Mouse (Mus musculus) kidney, embryonic 15.5 days (tissue): Measurements from ENCODE around the gene Max. TPM values are rescaled to one million over a fixed set of nuclear protein-coding genes. Genes with fewer than 3 reads are reported as not detected.

Experiments used
- ATAC-seq: fragments of 200-750 bp; cut with Nextera tagmentation; replicated peaks from 2 replicates; pipeline ENCODE4 v1.8.0; 2017; ENCODE audit warnings: moderate TSS enrichment; ENCODE audit not compliant: low FRiP score
- H3K27ac ChIP-seq: fragments of 300-500 bp; sonication (generic); 2 replicates; pipeline ENCODE4 v1.5.1; 2015; ENCODE audit warnings: mild to moderate bottlenecking, inconsistent platforms
- H3K27me3 ChIP-seq: fragments of 300-500 bp; sonication (generic); 2 replicates; pipeline ENCODE4 v1.6.1; 2015; ENCODE audit warnings: inconsistent platforms
- H3K36me3 ChIP-seq: fragments of 300-500 bp; sonication (generic); 2 replicates; pipeline ENCODE4 v1.6.1; 2015; ENCODE audit warnings: inconsistent platforms
- H3K4me1 ChIP-seq: fragments of 300-500 bp; sonication (generic); 2 replicates; pipeline ENCODE4 v1.6.1; 2015; ENCODE audit warnings: inconsistent platforms
- H3K4me2 ChIP-seq: fragments of 300-500 bp; sonication (generic); 2 replicates; pipeline ENCODE4 v1.6.1; 2015; ENCODE audit warnings: moderate library complexity, mild to moderate bottlenecking, inconsistent platforms
- H3K4me3 ChIP-seq: fragments of 300-500 bp; sonication (generic); replicated peaks from 2 replicates; pipeline ENCODE4 v1.5.1; 2015; ENCODE audit warnings: mild to moderate bottlenecking, inconsistent platforms
- H3K9ac ChIP-seq: fragments of 300-500 bp; sonication (generic); 2 replicates; pipeline ENCODE4 v1.6.1; 2015; ENCODE audit warnings: mild to moderate bottlenecking, inconsistent platforms
- H3K9me3 ChIP-seq: fragments of 300-500 bp; sonication (generic); replicated peaks from 2 replicates; pipeline ENCODE4 v1.6.1; 2016; ENCODE audit warnings: inconsistent platforms
- WGBS: fragments of 180-500 bp; shearing (Covaris S2); methylation state at CpG from one replicate; pipeline ENCODE4 v1.1.7; 2015; ENCODE audit warnings: mixed read lengths; 5-methylcytosine and 5-hydroxymethylcytosine counted together
- polyA plus RNA-seq: library from polyadenylated mRNA; unstranded; fragments of >200 nt; fragmentation: Nextera tagmentation; extraction: Ambion mirVana; gene quantifications from 2 replicates; pipeline ENCODE4 v1.2.1, GENCODE M21; 2015

Gene Max
- 16.6 and 19.9 TPM in 2 replicates for polyA plus RNA-seq

- peak; percentile 99 for ATAC-seq
- peak within 1 kb of the TSS; percentile 84 for H3K9ac ChIP-seq
- under 1% methylated on average over 73 of the region's 73 CpGs for WGBS
Observed at GRCm38 (mm10) chr12:76961932-76962891, at the start of gene Max. TSS of gene Max (minus strand) at chr12:76962201.

DNA sequence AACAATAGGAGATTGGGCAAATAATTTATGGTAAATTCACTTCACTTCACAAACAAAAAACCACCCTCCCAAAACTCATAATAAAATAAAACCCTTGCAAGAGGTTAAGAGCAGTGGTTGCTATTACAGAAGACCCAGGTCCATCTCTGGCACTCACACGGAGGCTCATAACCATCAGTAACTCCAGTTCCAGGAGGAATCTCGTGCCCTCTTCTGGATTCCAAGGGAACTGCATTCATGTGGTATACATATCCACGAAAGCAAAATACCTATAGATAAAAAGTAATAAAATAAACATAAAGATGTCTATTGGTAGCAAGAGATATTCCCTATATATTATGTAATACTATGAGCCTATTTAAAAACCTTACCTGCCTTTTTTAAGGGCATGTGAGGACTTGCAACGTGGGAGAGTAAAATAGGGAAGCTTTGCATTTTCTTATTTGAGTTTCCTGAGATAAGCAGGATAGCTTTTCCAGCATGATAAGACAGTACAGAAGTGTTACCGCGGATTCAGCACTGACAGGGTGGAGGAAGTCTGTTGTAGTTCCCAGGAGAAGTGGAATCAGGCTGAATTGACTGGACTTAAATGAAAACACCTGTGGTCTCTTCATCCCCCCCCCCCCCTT, 49.2 kb upstream of the Max start:
- Histone ChIP-seq H3K27ac (no peak overlapping the region), H3K4me1 (no peaks in the 10 kb centered on the region), H3K36me3 (no peaks in the 10 kb centered on the region), H3K27me3 (no peaks in the 10 kb centered on the region), H3K4me2 (no peak overlapping the region), H3K4me3 (no peak overlapping the region), H3K9ac (no peak overlapping the region), H3K9me3 (no peaks in the 10 kb centered on the region)
- no peak for ATAC-seq
- 66% methylated on average over 6 of the region's 6 CpGs for WGBS

More at GRCm38 (mm10) chr12:76961932-76962891, at the start of gene Max:
- Histone ChIP-seq H3K9me3 (no peaks in the 10 kb centered on the region), H3K4me3 (peak within 1 kb of the TSS; percentile 96), H3K27ac (peak within 1 kb of the TSS; percentile 75), H3K4me1 (peaks cover 13% of the 10 kb centered on the region), H3K4me2 (peak within 1 kb of the TSS; percentile 94), H3K27me3 (no peaks in the 10 kb centered on the region), H3K36me3 (peaks cover 28% of the 10 kb centered on the region)

DNA sequence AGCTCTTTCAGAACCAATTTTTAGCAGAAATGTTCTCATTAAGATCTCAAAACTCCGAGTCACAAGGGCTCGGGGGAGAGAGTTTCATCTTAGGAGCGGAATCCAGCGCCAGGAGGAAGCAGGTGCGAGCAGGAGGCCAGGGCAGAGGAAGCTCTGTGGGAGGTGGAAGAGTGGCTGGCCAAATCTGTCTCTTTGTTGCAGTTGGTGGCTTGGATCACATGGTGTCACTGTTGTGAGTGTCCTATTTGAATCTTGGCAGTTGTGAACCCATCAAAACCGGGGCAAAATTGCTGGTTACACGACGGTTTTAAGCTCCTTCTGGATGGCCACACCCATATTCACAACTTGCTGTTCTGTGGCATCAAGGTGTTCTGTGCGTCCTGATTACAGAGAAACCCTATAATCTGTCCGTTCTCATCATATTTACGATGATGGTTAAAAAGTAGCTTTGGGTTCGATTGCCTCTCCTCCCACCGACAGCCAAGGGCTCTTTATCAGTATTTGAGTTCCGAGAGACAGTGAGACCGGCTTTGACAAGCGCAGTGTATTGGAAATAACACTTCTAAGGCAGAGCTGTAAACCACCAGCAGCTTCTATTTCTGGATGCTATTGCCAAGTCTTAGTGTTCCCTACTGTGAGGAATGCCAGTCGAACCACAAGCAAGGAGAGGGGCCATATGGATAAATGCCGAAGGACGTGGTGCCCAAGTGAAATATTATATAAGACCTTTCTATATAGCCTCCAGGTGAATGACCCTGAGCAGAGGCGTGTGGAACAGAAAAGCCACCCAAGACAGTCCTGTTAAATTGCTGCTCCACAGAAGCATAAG, 47.4 kb upstream of the Max start:
- Histone ChIP-seq H3K4me3 (no peak overlapping the region), H3K9me3 (no peaks in the 10 kb centered on the region), H3K9ac (no peak overlapping the region), H3K4me1 (no peaks in the 10 kb centered on the region), H3K27me3 (no peaks in the 10 kb centered on the region), H3K36me3 (no peaks in the 10 kb centered on the region), H3K27ac (no peak overlapping the region), H3K4me2 (no peak overlapping the region)
- 63% methylated on average over 20 of the region's 20 CpGs for WGBS
- no peak for ATAC-seq

DNA sequence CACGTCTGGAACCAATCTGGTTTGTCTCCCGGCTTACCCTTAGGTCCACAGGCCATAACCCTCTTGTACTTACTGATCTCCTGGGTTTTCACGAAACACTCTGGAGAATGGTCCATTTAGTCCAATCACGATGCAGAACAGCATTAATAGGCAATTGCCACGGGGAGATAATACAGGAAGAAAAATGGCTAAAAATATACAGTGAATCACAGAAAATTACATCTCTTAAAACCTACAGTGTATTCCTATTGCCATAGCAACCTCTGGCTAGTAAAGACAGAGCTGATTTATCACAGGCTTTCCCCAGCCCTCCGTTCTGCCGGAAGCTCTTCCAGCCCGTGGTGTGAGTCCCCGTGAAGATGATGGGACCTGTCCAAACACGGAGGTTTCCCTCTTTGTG, 42.9 kb upstream of the Max start:
- H3K9me3 ChIP-seq: no peaks in the 10 kb centered on the region
- H3K4me2 ChIP-seq: no peak overlapping the region
- H3K4me3 ChIP-seq: no peak overlapping the region
- no peak for ATAC-seq
- H3K9ac ChIP-seq: no peak overlapping the region
- 0 out of 2 replicates have a peak, but pooled peaks cover 9% of the 10 kb centered on the region for H3K4me1 ChIP-seq
- no peaks in the 10 kb centered on the region for H3K36me3 ChIP-seq
- 51% methylated on average over 10 of the region's 10 CpGs for WGBS
- H3K27ac ChIP-seq: no peak overlapping the region
- H3K27me3 ChIP-seq: no peaks in the 10 kb centered on the region

GRCm38 (mm10) chr12:77002551-77003228, 40.7 kb upstream of the Max start:
- 81% methylated on average over 8 of the region's 8 CpGs for WGBS
- no peak for ATAC-seq
- Histone ChIP-seq H3K4me1 (0 out of 2 replicates have a peak, but pooled peaks cover 9% of the 10 kb centered on the region), H3K9me3 (no peaks in the 10 kb centered on the region), H3K9ac (no peak overlapping the region), H3K36me3 (no peaks in the 10 kb centered on the region), H3K4me3 (no peak overlapping the region), H3K27ac (no peak overlapping the region), H3K4me2 (no peak overlapping the region), H3K27me3 (0 out of 2 replicates have a peak, but pooled peaks cover 3% of the 10 kb centered on the region)

DNA sequence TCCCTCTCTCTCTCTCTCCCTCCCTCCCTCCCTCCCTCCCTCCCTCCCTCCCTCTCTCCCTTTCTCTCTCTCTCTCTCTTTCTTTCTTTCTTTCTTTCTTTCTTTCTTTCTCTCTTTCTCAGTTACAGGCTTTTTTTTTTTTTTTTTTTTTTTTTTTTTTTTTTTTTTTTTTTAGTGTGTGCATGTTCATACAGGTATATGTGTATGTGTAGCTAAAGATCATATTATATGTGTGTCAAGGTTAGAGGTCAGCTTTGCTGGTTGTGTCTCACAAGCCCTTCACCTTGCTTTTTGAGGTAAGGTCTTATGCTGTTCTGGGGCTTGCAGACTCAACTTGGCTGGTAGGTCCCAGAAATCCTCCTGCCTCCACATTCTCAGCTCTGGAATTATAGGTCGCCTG, 39.3 kb upstream of the Max start:
- no peak overlapping the region for H3K9ac ChIP-seq
- H3K4me1 ChIP-seq: 0 out of 2 replicates have a peak, but pooled peaks cover 9% of the 10 kb centered on the region
- H3K4me3 ChIP-seq: no peak overlapping the region
- ATAC-seq: no peak
- WGBS: 71% methylated on average over 1 of the region's 1 CpGs
- H3K9me3 ChIP-seq: no peaks in the 10 kb centered on the region
- no peaks in the 10 kb centered on the region for H3K36me3 ChIP-seq
- no peak overlapping the region for H3K27ac ChIP-seq
- H3K27me3 ChIP-seq: 0 out of 2 replicates have a peak, but pooled peaks cover 3% of the 10 kb centered on the region
- H3K4me2 ChIP-seq: no peak overlapping the region

DNA sequence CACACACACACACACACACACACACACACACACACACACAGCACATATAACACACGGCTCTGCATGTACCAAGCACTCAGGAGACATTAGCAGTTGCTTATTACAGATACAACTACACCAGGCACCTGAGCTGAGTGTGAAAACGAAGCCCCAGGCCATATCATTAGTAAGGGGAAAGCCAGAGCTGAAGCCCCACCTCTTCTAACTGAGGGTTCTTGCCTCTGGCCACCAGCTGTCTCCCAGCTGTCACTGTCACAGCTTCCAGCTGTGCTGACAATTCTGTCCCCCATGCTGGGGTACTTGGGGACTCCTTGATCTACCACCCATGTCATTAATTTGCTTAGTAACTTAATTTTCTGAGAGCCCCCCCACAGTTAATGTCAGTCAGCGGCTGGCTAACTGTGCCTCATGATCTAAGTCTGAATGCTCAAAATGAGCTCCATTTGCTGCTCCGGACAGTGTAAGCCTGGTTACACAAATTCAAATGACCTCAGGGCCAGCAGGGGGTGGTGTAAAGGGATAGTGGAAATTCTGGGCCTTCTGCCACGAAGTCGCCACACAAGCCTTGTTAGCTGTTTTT, 38.8 kb upstream of the Max start:
- Histone ChIP-seq H3K4me2 (no peak overlapping the region), H3K27me3 (0 out of 2 replicates have a peak, but pooled peaks cover 3% of the 10 kb centered on the region), H3K9ac (no peak overlapping the region), H3K36me3 (no peaks in the 10 kb centered on the region), H3K4me3 (no peak overlapping the region), H3K4me1 (0 out of 2 replicates have a peak, but pooled peaks cover 9% of the 10 kb centered on the region), H3K27ac (no peak overlapping the region), H3K9me3 (no peaks in the 10 kb centered on the region)
- ATAC-seq: peak; percentile 72
- WGBS: 14% methylated on average over 6 of the region's 6 CpGs

- H3K9me3 ChIP-seq: no peaks in the 10 kb centered on the region
- no peak overlapping the region for H3K4me3 ChIP-seq
- no peak overlapping the region for H3K4me2 ChIP-seq
- 0 out of 2 replicates have a peak, but pooled peaks cover 9% of the 10 kb centered on the region for H3K4me1 ChIP-seq
- H3K27me3 ChIP-seq: 0 out of 2 replicates have a peak, but pooled peaks cover 3% of the 10 kb centered on the region
- H3K36me3 ChIP-seq: no peaks in the 10 kb centered on the region
- H3K9ac ChIP-seq: no peak overlapping the region
- WGBS: 15% methylated on average over 4 of the region's 4 CpGs
- H3K27ac ChIP-seq: no peak overlapping the region
- peak; percentile 80 for ATAC-seq
Observed at GRCm38 (mm10) chr12:77000096-77000704, 38.2 kb upstream of the Max start.

- no peak overlapping the region for H3K4me2 ChIP-seq
- H3K4me3 ChIP-seq: no peak overlapping the region
- H3K36me3 ChIP-seq: no peaks in the 10 kb centered on the region
- H3K27ac ChIP-seq: no peak overlapping the region
- H3K9ac ChIP-seq: no peak overlapping the region
- ATAC-seq: no peak
- H3K4me1 ChIP-seq: no peaks in the 10 kb centered on the region
- 0 out of 2 replicates have a peak, but pooled peaks cover 3% of the 10 kb centered on the region for H3K27me3 ChIP-seq
- no peaks in the 10 kb centered on the region for H3K9me3 ChIP-seq
- WGBS: 94% methylated on average over 5 of the region's 5 CpGs
Observed at GRCm38 (mm10) chr12:76994766-76995165, 32.8 kb upstream of the Max start.

DNA sequence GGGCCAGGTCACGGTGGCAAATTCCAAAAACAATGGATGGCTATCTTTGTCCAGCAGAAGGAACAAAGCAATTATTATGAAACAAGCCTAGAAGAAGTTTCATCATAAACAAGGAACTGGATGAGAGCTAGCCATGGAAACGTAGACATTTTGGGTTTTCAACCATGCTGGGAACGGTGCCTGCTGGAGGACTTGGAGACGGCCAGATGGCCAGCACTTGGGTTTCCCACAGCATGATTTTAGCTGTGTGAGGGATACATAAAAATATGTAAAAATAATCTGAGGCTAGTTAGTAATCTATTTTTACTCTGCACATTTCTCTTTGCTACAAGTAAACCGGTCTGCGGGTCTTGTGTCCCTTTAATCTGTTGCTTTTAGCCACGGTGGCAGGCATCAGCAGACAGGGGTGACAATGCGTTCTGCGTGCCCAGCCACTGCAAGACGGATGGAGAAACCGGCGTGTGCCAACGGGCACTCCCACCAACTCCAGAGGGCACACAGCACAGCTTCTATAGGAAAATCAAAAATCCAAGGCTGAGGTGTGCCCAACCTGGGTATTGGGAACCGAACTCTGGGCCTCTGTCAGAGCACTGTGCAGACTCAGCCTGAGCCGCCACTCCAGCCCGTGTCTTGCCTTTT, 31.0 kb upstream of the Max start:
- Histone ChIP-seq H3K27ac (no peak overlapping the region), H3K9ac (no peak overlapping the region)

More for the DNA sequence above, 31.0 kb upstream of the Max start:
- H3K4me3 ChIP-seq: no peak overlapping the region
- H3K36me3 ChIP-seq: no peaks in the 10 kb centered on the region
- 88% methylated on average over 16 of the region's 16 CpGs for WGBS
- no peak for ATAC-seq
- no peaks in the 10 kb centered on the region for H3K27me3 ChIP-seq
- H3K4me1 ChIP-seq: no peaks in the 10 kb centered on the region
- no peak overlapping the region for H3K4me2 ChIP-seq
- no peaks in the 10 kb centered on the region for H3K9me3 ChIP-seq
